Mouse (Mus musculus) intestine, embryonic 15.5 days (tissue): ENCODE data around the gene Trpm1. TPM values are rescaled to one million over a fixed set of nuclear protein-coding genes. Genes with fewer than 3 reads are reported as not detected.

ENCODE experiments used
- ATAC-seq: fragments of 200-750 bp; cut with Nextera tagmentation; 2 replicates; pipeline ENCODE4 v1.8.0; 2017; ENCODE audit warnings: moderate TSS enrichment, moderate library complexity
- H3K27ac ChIP-seq: fragments of 300-500 bp; sonication (generic); 2 replicates; pipeline ENCODE4 v1.5.1; 2015; ENCODE audit warnings: mild to moderate bottlenecking, inconsistent platforms
- H3K27me3 ChIP-seq: fragments of 300-500 bp; sonication (generic); replicated peaks from 2 replicates; pipeline ENCODE4 v1.6.1; 2015; ENCODE audit warnings: inconsistent platforms
- H3K36me3 ChIP-seq: fragments of 300-500 bp; sonication (generic); 2 replicates; pipeline ENCODE4 v1.6.1; 2015; ENCODE audit warnings: inconsistent platforms
- H3K4me1 ChIP-seq: fragments of 300-500 bp; sonication (generic); replicated peaks from 2 replicates; pipeline ENCODE4 v1.6.1; 2015; ENCODE audit warnings: inconsistent platforms
- H3K4me2 ChIP-seq: fragments of 300-500 bp; sonication (generic); replicated peaks from 2 replicates; pipeline ENCODE4 v1.6.1; 2015; ENCODE audit warnings: mild to moderate bottlenecking, inconsistent platforms
- H3K4me3 ChIP-seq: fragments of 300-500 bp; sonication (generic); replicated peaks from 2 replicates; pipeline ENCODE4 v1.5.1; 2015; ENCODE audit warnings: inconsistent platforms
- H3K9ac ChIP-seq: fragments of 300-500 bp; sonication (generic); 2 replicates; pipeline ENCODE4 v1.6.1; 2015; ENCODE audit warnings: inconsistent platforms
- H3K9me3 ChIP-seq: fragments of 300-500 bp; sonication (generic); 2 replicates; pipeline ENCODE4 v1.6.1; 2016; ENCODE audit warnings: inconsistent platforms
- WGBS: fragments of 180-500 bp; shearing (Covaris S2); methylation state at CpG from one replicate; pipeline ENCODE4 v1.1.7; 2015; 5-methylcytosine and 5-hydroxymethylcytosine counted together
- microRNA counts: library from miRNA; unstranded; fragments of <30 nt; microRNA quantifications from one replicate; lab custom pipeline; 2016
- polyA plus RNA-seq: library from polyadenylated mRNA; unstranded; fragments of >200 nt; fragmentation: Nextera tagmentation; extraction: Ambion mirVana; gene quantifications from 2 replicates; pipeline ENCODE4 v1.2.1, GENCODE M21; 2015

Gene Trpm1
- polyA plus RNA-seq, 1 experiment from 2014 or later, result not detected

DNA sequence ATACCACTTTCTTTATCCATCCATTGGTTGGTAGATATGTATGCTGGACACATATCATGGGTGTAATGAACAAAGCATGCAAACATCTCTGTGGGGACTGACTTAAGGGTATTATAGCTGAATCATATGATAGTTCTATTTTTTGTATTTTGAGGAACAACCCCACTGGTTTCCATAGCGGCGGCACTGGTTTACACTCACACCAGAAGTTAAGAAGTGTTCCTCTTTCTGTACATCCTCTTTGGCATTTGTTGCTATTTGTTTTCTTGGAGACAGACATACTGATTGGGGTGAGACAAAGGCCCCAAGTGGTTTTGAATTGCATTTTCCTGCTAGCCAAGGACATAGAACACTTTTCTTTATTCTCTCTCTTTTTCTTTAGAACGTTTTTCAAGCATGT is 125.9 kb downstream of the Trpm1 start:
- H3K9me3 ChIP-seq, result no peaks in the 10 kb centered on the region
- H3K9ac ChIP-seq, result no peak overlapping the region
- ATAC-seq, result no peak
- no peak overlapping the region for H3K27ac ChIP-seq
- no peaks in the 10 kb centered on the region for H3K27me3 ChIP-seq
- no peak overlapping the region for H3K4me3 ChIP-seq
- no peaks in the 10 kb centered on the region for H3K36me3 ChIP-seq
- no peak overlapping the region for H3K4me2 ChIP-seq
- WGBS, result 78% methylated on average over 3 of the region's 3 CpGs
- no peaks in the 10 kb centered on the region for H3K4me1 ChIP-seq

DNA sequence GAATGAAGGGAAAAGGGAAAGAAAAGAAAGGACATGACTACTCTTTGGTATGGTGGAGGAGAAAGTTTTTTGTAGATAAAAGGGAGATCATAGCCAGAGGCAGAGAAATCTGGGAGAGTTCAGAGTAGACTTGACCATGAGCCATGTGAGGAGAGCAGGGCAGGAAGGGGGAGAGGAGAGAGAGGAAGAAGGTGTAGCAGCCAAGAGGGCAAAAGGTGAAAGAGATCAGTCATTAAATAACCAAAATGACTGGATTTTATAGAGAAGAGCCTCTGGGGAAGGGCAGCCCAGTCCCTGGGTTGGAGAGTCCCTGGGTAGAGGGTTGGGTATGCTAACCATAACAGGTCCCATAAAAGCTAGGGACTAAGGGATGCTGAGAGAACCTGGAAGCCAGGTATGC is 132.9 kb downstream of the Trpm1 start:
- H3K9ac ChIP-seq, result no peak overlapping the region
- no peaks in the 10 kb centered on the region for H3K4me1 ChIP-seq
- no peaks in the 10 kb centered on the region for H3K36me3 ChIP-seq
- no peak for ATAC-seq
- H3K4me3 ChIP-seq, result 0 out of 2 replicates have a peak overlapping the region, but pooled peaks have one; percentile 75
- no peaks in the 10 kb centered on the region for H3K27me3 ChIP-seq
- H3K4me2 ChIP-seq, result peak overlapping the region; percentile 72
- H3K9me3 ChIP-seq, result no peaks in the 10 kb centered on the region
- H3K27ac ChIP-seq, result no peak overlapping the region

DNA sequence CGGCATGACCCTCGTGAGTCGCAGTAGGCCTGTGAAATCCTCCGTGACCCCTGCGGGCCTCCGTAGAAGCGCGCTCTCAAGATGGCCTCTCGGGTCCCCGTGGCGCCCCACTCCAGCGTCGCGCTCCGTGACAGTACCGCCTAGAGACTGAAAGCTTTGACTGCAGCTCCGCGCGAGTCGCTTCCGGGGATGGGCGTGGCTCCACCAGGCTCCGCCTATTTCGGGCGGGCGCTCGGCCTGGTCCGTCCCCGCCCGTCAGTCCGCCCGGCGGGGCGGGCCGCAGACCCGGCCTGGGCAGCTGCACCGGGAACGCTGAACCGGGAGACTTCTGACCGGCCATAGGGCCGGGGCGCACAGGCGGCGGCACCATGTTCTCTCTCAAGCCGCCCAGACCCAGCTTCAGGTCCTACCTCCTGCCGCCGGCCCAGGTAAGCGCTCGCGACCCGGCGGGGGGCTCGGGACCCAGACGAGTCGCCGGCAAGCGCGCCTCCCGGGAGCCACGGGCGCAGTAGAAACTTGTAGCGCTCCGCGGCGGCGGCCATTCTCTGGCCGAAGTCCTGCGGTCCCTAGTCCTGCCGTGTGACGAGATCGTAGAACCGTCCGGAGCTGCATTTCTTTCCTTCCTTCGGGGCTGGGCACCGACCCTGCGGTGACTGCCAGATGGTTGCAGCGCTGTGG is 133.9 kb downstream of the Trpm1 start, which contains the start of gene Mtmr10:
TSS of gene Mtmr10 (plus strand) at position 240 of the 678 bp plus-strand sequence.
- Histone ChIP-seq H3K27ac (peak within 1 kb of the TSS; percentile 78), H3K9me3 (no peaks in the 10 kb centered on the region), H3K4me1 (no peaks in the 10 kb centered on the region), H3K36me3 (no peaks in the 10 kb centered on the region), H3K9ac (peak within 1 kb of the TSS; percentile 80), H3K4me2 (peak within 1 kb of the TSS; percentile 72), H3K4me3 (peak within 1 kb of the TSS; percentile 75), H3K27me3 (no peaks in the 10 kb centered on the region)
- ATAC-seq, result peak; percentile 99
- under 1% methylated on average over 77 of the region's 77 CpGs for WGBS

DNA sequence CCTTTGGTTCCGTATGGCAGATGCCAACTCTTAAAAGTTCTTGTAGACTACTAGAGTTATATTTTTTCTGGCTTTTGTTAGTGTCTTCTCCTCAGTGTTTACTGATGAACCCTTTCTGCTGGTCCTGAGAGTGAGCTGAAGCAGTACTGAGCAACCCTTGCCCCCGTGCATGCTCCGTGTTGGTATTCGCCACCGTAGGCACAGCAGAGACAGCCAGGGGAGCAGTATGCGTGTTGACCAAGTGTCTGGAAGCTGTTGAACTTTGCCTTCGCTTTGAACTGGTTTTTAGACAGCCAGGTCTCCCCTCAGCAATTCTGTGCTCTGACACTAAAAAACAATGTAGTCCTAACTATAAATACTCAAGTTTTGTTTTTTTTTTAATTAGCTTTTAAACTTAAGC is 135.8 kb downstream of the Trpm1 start:
- Histone ChIP-seq H3K27ac (no peak overlapping the region), H3K9me3 (no peaks in the 10 kb centered on the region), H3K36me3 (no peaks in the 10 kb centered on the region), H3K4me1 (no peaks in the 10 kb centered on the region), H3K9ac (no peak overlapping the region), H3K4me3 (no peak overlapping the region), H3K27me3 (no peaks in the 10 kb centered on the region), H3K4me2 (no peak overlapping the region)
- 86% methylated on average over 7 of the region's 7 CpGs for WGBS
- ATAC-seq, result no peak

DNA sequence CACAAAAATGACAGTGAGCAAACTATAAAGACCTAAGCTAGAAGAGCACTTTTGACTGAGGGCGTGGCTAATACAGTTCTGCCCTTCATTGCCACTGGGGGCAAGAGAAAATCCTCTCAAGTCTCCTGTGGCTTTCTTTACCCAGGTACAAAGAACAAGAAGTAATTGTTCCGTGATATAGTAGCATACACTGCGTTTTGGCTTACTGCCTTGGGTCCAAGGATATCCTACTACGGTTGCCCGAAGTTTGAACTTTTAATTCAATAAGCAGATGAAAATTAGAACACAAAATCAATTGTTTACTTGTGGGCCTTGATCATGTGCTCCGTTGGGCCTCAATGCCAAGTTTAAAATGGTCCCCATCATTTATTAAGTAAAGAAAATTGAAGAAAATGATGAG is 136.8 kb downstream of the Trpm1 start:
- Histone ChIP-seq H3K36me3 (no peaks in the 10 kb centered on the region), H3K27me3 (no peaks in the 10 kb centered on the region), H3K4me3 (no peak overlapping the region), H3K9me3 (no peaks in the 10 kb centered on the region), H3K9ac (no peak overlapping the region), H3K27ac (no peak overlapping the region), H3K4me1 (no peaks in the 10 kb centered on the region), H3K4me2 (no peak overlapping the region)
- no peak for ATAC-seq
- WGBS, result 87% methylated on average over 6 of the region's 6 CpGs

DNA sequence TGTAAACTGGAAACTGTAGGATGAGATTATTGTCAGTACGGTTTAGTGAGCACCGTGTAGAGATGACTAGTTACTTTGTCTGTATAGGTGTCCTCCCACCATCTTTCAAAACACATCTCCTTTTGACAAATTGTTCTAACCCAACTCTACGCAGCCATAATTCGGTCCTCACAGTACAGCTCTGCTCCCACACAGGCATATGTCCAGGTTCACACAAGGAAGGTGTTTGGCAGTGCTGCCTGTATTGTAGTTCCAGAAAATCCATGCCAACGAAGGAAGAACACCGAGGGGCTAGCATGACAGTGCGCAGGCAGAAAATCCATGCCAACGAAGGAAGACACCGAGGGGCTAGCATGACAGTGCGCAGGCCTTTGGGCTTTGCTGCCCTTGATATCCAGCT is 138.1 kb downstream of the Trpm1 start:
- Histone ChIP-seq H3K27me3 (no peaks in the 10 kb centered on the region), H3K4me2 (no peak overlapping the region), H3K4me1 (no peaks in the 10 kb centered on the region), H3K36me3 (no peaks in the 10 kb centered on the region), H3K27ac (no peak overlapping the region), H3K9me3 (no peaks in the 10 kb centered on the region), H3K9ac (no peak overlapping the region), H3K4me3 (no peak overlapping the region)
- WGBS, result 92% methylated on average over 10 of the region's 10 CpGs
- ATAC-seq, result no peak

DNA sequence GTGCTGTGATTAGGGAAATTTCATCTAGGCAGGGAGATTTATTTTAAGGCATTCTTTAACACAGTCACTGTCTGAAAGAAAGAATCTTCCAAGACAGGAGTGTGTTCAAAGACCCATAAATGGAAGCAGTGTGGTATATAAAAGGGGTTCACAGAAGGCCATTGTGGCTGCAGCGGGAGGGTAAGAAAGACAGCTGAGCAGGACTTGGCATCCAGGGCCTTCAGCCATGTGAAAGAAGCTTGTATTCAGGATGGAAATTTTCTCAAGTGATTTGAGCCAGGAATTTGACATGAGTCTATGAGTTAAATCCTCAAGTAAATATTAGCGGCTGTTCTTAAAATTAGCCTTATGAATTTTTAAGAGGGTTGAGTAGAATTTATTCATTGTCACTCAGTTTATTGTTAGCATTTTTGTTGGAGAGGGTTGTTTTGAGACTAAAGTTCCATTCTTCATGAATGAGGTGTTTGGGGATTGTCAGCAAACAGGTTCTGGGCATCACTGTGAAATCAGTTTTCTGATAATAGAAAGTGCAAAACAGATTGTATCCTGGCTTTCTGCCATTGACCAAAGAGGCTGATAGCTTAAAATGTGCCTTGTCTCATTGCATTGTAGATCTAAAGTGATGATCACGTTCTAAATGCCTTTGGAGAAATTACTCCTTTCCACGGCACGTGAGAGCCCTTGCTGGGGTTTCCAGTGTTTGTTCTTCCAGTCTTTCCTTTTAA is 142.8 kb downstream of the Trpm1 start:
- Histone ChIP-seq H3K4me1 (no peaks in the 10 kb centered on the region), H3K36me3 (no peaks in the 10 kb centered on the region), H3K4me2 (no peak overlapping the region), H3K4me3 (no peak overlapping the region), H3K9me3 (no peaks in the 10 kb centered on the region), H3K27me3 (no peaks in the 10 kb centered on the region), H3K9ac (no peak overlapping the region), H3K27ac (no peak overlapping the region)
- 46% methylated on average over 5 of the region's 5 CpGs for WGBS
- no peak for ATAC-seq

DNA sequence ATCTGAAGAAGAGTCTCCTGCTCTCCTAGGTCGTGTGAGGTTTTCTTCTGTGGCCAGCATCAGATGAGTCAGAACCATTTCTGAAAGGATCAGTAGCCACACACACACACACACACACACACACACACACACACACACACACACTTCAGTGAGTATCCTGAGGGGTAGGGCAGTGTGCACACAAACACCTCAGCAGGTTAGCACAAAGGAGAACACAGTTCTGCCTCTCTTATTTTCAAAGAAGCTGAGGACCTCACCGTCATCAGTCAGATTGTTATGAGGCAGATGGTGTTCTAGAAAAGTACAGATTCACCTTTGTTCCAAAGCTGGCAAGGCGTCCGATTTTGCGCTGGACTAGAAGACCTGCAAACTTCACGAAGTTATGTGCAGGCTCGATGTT is 156.6 kb downstream of the Trpm1 start:
- H3K4me3 ChIP-seq, result no peak overlapping the region
- no peak for ATAC-seq
- WGBS, result 84% methylated on average over 7 of the region's 7 CpGs
- no peaks in the 10 kb centered on the region for H3K27me3 ChIP-seq
- no peaks in the 10 kb centered on the region for H3K36me3 ChIP-seq
- H3K4me2 ChIP-seq, result no peak overlapping the region
- no peaks in the 10 kb centered on the region for H3K9me3 ChIP-seq
- H3K27ac ChIP-seq, result no peak overlapping the region
- no peak overlapping the region for H3K9ac ChIP-seq
- no peaks in the 10 kb centered on the region for H3K4me1 ChIP-seq

DNA sequence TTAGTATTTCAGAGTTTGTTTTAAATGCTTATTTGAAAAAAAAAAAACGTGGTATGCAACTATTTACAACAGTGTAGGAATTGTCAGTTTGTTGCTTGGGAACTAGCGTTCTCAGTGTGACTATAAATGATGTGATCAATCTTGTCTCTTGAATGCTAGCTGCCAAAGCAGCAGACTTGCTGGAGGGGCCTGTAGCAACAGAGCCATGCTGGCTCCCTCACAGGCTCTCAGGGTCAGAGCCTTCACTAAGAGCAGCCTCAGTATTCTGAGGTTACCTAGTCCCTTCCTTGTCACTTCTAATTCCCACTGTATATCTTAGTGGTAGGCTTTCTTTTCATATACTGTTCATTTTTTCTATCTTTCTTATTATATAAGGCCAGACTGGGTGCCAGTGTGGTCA is 157.1 kb downstream of the Trpm1 start:
- no peaks in the 10 kb centered on the region for H3K27me3 ChIP-seq
- no peak for ATAC-seq
- H3K4me2 ChIP-seq, result no peak overlapping the region
- H3K36me3 ChIP-seq, result no peaks in the 10 kb centered on the region
- WGBS, result 54% methylated on average over 2 of the region's 2 CpGs
- no peak overlapping the region for H3K27ac ChIP-seq
- H3K9ac ChIP-seq, result no peak overlapping the region
- H3K4me3 ChIP-seq, result no peak overlapping the region
- no peaks in the 10 kb centered on the region for H3K9me3 ChIP-seq
- H3K4me1 ChIP-seq, result no peaks in the 10 kb centered on the region

DNA sequence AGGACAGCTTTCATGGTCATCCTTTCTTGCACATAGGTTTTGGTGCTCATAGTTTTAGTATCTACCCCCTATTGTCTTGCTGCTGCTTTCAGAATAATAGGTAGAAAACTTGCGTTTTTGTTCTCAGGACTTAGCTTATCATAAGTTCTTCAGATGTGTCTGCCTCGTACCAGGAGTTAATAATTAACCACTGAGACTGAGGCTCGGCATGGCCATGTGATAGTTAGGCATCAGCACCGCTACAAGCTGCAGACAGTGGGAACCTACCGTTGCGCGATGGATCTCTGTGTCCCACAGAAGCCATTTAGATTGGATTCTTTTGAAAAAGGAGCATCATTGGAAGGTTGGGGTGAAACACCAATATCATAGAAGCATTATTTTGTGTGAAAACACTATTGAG is 159.2 kb downstream of the Trpm1 start:
- Histone ChIP-seq H3K4me2 (no peak overlapping the region), H3K4me1 (no peaks in the 10 kb centered on the region), H3K9me3 (no peaks in the 10 kb centered on the region), H3K36me3 (no peaks in the 10 kb centered on the region), H3K27me3 (no peaks in the 10 kb centered on the region), H3K4me3 (no peak overlapping the region), H3K9ac (no peak overlapping the region), H3K27ac (no peak overlapping the region)
- WGBS, result 65% methylated on average over 7 of the region's 7 CpGs
- peak; percentile 92 for ATAC-seq

MicroRNAs encoded within 50 kb of the gene (microRNA counts, 519-probe panel; counts per million panel counts)
- microRNA mmu-miR-211 (lab: Ali Mortazavi, UCI), result 97.1 counts per million, percentile 29 among the panel's probes with 10 or more counts

Other genes starting within 250 kb of the Trpm1 start
- gene E030018B13Rik, start 237.0 kb upstream of the Trpm1 start, polyA plus RNA-seq, result not detected in 2 replicates
- 25.9 and 26.7 TPM in 2 replicates for gene Klf13, start 214.9 kb upstream of the Trpm1 start, polyA plus RNA-seq
- 6.5 and 6.6 TPM in 2 replicates for gene Mtmr10, start 133.8 kb downstream of the Trpm1 start, polyA plus RNA-seq
- 5.3 and 5.4 TPM in 2 replicates for gene Fan1, start 220.3 kb downstream of the Trpm1 start, polyA plus RNA-seq
- gene Mphosph10, start 238.4 kb downstream of the Trpm1 start, polyA plus RNA-seq, result 38.8 and 42.8 TPM in 2 replicates
- 109 and 111 TPM in 2 replicates for gene Mcee, start 238.8 kb downstream of the Trpm1 start, polyA plus RNA-seq